Mouse (Mus musculus) intestine, embryonic 15.5 days (tissue): ENCODE measurements at regions not wholly inside any gene's neighbourhood (a gene's known extent, or its start where the extent isn't known, plus 50 kb on each side); places are given as distances from the start of the nearest gene placed in this dataset.

Source experiments
- ATAC-seq: fragments of 200-750 bp; cut with Nextera tagmentation; 2 replicates; pipeline ENCODE4 v1.8.0; 2017; ENCODE audit warnings: moderate TSS enrichment, moderate library complexity
- H3K27ac ChIP-seq: fragments of 300-500 bp; sonication (generic); 2 replicates; pipeline ENCODE4 v1.5.1; 2015; ENCODE audit warnings: mild to moderate bottlenecking, inconsistent platforms
- H3K27me3 ChIP-seq: fragments of 300-500 bp; sonication (generic); replicated peaks from 2 replicates; pipeline ENCODE4 v1.6.1; 2015; ENCODE audit warnings: inconsistent platforms
- H3K36me3 ChIP-seq: fragments of 300-500 bp; sonication (generic); 2 replicates; pipeline ENCODE4 v1.6.1; 2015; ENCODE audit warnings: inconsistent platforms
- H3K4me1 ChIP-seq: fragments of 300-500 bp; sonication (generic); replicated peaks from 2 replicates; pipeline ENCODE4 v1.6.1; 2015; ENCODE audit warnings: inconsistent platforms
- H3K4me2 ChIP-seq: fragments of 300-500 bp; sonication (generic); replicated peaks from 2 replicates; pipeline ENCODE4 v1.6.1; 2015; ENCODE audit warnings: mild to moderate bottlenecking, inconsistent platforms
- H3K4me3 ChIP-seq: fragments of 300-500 bp; sonication (generic); replicated peaks from 2 replicates; pipeline ENCODE4 v1.5.1; 2015; ENCODE audit warnings: inconsistent platforms
- H3K9ac ChIP-seq: fragments of 300-500 bp; sonication (generic); 2 replicates; pipeline ENCODE4 v1.6.1; 2015; ENCODE audit warnings: inconsistent platforms
- H3K9me3 ChIP-seq: fragments of 300-500 bp; sonication (generic); 2 replicates; pipeline ENCODE4 v1.6.1; 2016; ENCODE audit warnings: inconsistent platforms
- WGBS: fragments of 180-500 bp; shearing (Covaris S2); methylation state at CpG from one replicate; pipeline ENCODE4 v1.1.7; 2015; 5-methylcytosine and 5-hydroxymethylcytosine counted together

GRCm38 (mm10) chr15:26051415-26051814 lies 67.2 kb downstream of the Zfp622 start:
- H3K36me3 ChIP-seq, result no peaks in the 10 kb centered on the region
- 73% methylated on average over 2 of the region's 2 CpGs for WGBS
- no peaks in the 10 kb centered on the region for H3K4me1 ChIP-seq
- no peak overlapping the region for H3K4me3 ChIP-seq
- no peak overlapping the region for H3K27ac ChIP-seq
- no peak overlapping the region for H3K4me2 ChIP-seq
- no peak overlapping the region for H3K9ac ChIP-seq
- no peak for ATAC-seq
- H3K9me3 ChIP-seq, result no peaks in the 10 kb centered on the region
- no peaks in the 10 kb centered on the region for H3K27me3 ChIP-seq

GRCm38 (mm10) chr15:26052720-26053316 lies 68.7 kb downstream of the Zfp622 start:
- no peaks in the 10 kb centered on the region for H3K36me3 ChIP-seq
- H3K27me3 ChIP-seq, result no peaks in the 10 kb centered on the region
- no peak for ATAC-seq
- 62% methylated on average over 4 of the region's 4 CpGs for WGBS
- no peak overlapping the region for H3K27ac ChIP-seq
- H3K9me3 ChIP-seq, result no peaks in the 10 kb centered on the region
- no peak overlapping the region for H3K9ac ChIP-seq
- H3K4me1 ChIP-seq, result no peaks in the 10 kb centered on the region
- no peak overlapping the region for H3K4me2 ChIP-seq
- no peak overlapping the region for H3K4me3 ChIP-seq

GRCm38 (mm10) chr15:26058019-26058418 lies 73.9 kb downstream of the Zfp622 start:
- no peaks in the 10 kb centered on the region for H3K27me3 ChIP-seq
- ATAC-seq, result no peak

GRCm38 (mm10) chr15:26100199-26100598 lies 116.0 kb downstream of the Zfp622 start:
- no peaks in the 10 kb centered on the region for H3K36me3 ChIP-seq
- WGBS, result 68% methylated on average over 4 of the region's 4 CpGs
- no peak overlapping the region for H3K4me2 ChIP-seq
- ATAC-seq, result no peak
- no peak overlapping the region for H3K4me3 ChIP-seq
- H3K9ac ChIP-seq, result no peak overlapping the region
- H3K9me3 ChIP-seq, result no peaks in the 10 kb centered on the region
- H3K27me3 ChIP-seq, result no peaks in the 10 kb centered on the region
- H3K27ac ChIP-seq, result no peak overlapping the region
- no peaks in the 10 kb centered on the region for H3K4me1 ChIP-seq

More at GRCm38 (mm10) chr15:26058019-26058418, 73.9 kb downstream of the Zfp622 start:
- no peaks in the 10 kb centered on the region for H3K36me3 ChIP-seq
- no peak overlapping the region for H3K27ac ChIP-seq
- H3K4me2 ChIP-seq, result no peak overlapping the region
- WGBS, result 57% methylated on average over 3 of the region's 3 CpGs
- no peak overlapping the region for H3K9ac ChIP-seq
- H3K4me1 ChIP-seq, result no peaks in the 10 kb centered on the region
- H3K9me3 ChIP-seq, result no peaks in the 10 kb centered on the region
- no peak overlapping the region for H3K4me3 ChIP-seq

DNA sequence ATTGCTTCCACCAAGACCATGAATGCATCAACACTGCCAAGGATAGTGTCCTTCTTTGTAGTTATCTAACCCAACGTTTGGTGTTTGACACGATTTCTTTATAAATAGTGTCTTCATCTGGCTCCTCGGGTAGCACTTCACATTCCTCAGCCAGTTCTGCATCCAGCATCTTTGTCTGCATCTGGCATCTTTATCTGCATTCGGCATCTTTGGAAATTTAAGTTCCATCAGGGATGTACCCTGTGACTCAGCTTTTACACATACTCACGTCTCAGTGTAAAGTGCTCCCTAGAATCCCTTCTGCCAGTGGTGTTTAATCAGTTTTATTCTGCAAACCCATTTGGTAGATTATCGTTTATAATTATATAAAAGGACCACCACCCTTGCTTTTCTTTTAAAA lies 123.8 kb downstream of the Zfp622 start:
- no peak for ATAC-seq
- WGBS, result 79% methylated on average over 6 of the region's 6 CpGs

GRCm38 (mm10) chr15:26144197-26144596 lies 160.0 kb downstream of the Zfp622 start:
- H3K27me3 ChIP-seq, result no peaks in the 10 kb centered on the region
- no peaks in the 10 kb centered on the region for H3K9me3 ChIP-seq
- H3K4me1 ChIP-seq, result no peaks in the 10 kb centered on the region
- peak; percentile 47; the same call in 1 of the 2 replicates for ATAC-seq
- H3K4me3 ChIP-seq, result no peak overlapping the region
- no peaks in the 10 kb centered on the region for H3K36me3 ChIP-seq
- H3K9ac ChIP-seq, result no peak overlapping the region
- no peak overlapping the region for H3K27ac ChIP-seq
- WGBS, result 50% methylated on average over 2 of the region's 2 CpGs
- no peak overlapping the region for H3K4me2 ChIP-seq

More for the DNA sequence above, 123.8 kb downstream of the Zfp622 start:
- Histone ChIP-seq H3K27me3 (no peaks in the 10 kb centered on the region), H3K4me2 (no peak overlapping the region), H3K9ac (no peak overlapping the region), H3K4me1 (no peaks in the 10 kb centered on the region), H3K4me3 (no peak overlapping the region), H3K36me3 (no peaks in the 10 kb centered on the region), H3K27ac (no peak overlapping the region), H3K9me3 (no peaks in the 10 kb centered on the region)

DNA sequence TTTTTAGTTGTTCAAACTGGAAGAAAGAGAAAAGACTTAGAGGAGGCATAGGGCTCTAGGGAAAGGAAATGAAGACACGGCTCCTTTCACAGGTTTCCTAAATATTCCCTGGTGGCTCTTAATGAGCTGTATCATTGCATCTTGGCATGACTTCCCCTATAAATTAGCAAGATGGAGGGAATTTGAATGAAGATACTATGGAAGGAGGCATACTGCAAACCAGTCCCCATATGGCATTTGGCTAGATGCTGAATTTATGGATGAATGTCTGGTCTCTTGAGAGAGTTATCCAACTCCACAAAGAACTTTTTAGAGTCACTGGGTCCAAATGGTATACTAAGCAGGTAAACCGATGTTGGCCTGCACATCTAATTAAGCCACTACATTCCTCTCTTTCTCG lies 150.3 kb upstream of the March11 start:
- H3K4me2 ChIP-seq, result no peak overlapping the region
- H3K27ac ChIP-seq, result no peak overlapping the region
- H3K9me3 ChIP-seq, result no peaks in the 10 kb centered on the region
- WGBS, result 76% methylated on average over 3 of the region's 3 CpGs
- no peaks in the 10 kb centered on the region for H3K36me3 ChIP-seq
- H3K4me3 ChIP-seq, result no peak overlapping the region
- ATAC-seq, result no peak
- H3K27me3 ChIP-seq, result no peaks in the 10 kb centered on the region
- no peak overlapping the region for H3K9ac ChIP-seq
- no peaks in the 10 kb centered on the region for H3K4me1 ChIP-seq

GRCm38 (mm10) chr15:26184930-26185329 lies 123.9 kb upstream of the March11 start:
- H3K4me1 ChIP-seq, result no peaks in the 10 kb centered on the region
- H3K36me3 ChIP-seq, result no peaks in the 10 kb centered on the region
- no peak overlapping the region for H3K4me2 ChIP-seq
- H3K27ac ChIP-seq, result no peak overlapping the region
- no peaks in the 10 kb centered on the region for H3K9me3 ChIP-seq
- no peak for ATAC-seq
- WGBS, result 48% methylated on average over 3 of the region's 3 CpGs
- no peak overlapping the region for H3K9ac ChIP-seq
- no peak overlapping the region for H3K4me3 ChIP-seq
- no peaks in the 10 kb centered on the region for H3K27me3 ChIP-seq

GRCm38 (mm10) chr15:26195576-26195975 lies 113.3 kb upstream of the March11 start:
- Histone ChIP-seq H3K4me1 (no peaks in the 10 kb centered on the region), H3K27ac (no peak overlapping the region), H3K4me3 (no peak overlapping the region), H3K36me3 (no peaks in the 10 kb centered on the region), H3K9me3 (no peaks in the 10 kb centered on the region), H3K9ac (no peak overlapping the region), H3K4me2 (no peak overlapping the region), H3K27me3 (no peaks in the 10 kb centered on the region)
- no peak for ATAC-seq
- 86% methylated on average over 1 of the region's 1 CpGs for WGBS

- no peak for ATAC-seq
- H3K4me2 ChIP-seq, result no peak overlapping the region
- H3K27ac ChIP-seq, result no peak overlapping the region
- no peaks in the 10 kb centered on the region for H3K4me1 ChIP-seq
- no peaks in the 10 kb centered on the region for H3K36me3 ChIP-seq
- H3K27me3 ChIP-seq, result no peaks in the 10 kb centered on the region
- 66% methylated on average over 6 of the region's 6 CpGs for WGBS
- no peak overlapping the region for H3K9ac ChIP-seq
- no peak overlapping the region for H3K4me3 ChIP-seq
- no peaks in the 10 kb centered on the region for H3K9me3 ChIP-seq
These were observed 102.0 kb upstream of the March11 start for GRCm38 (mm10) chr15:26206837-26207236.

- WGBS, result 86% methylated on average over 3 of the region's 3 CpGs
- no peak overlapping the region for H3K27ac ChIP-seq
- no peaks in the 10 kb centered on the region for H3K36me3 ChIP-seq
- H3K4me3 ChIP-seq, result no peak overlapping the region
- no peaks in the 10 kb centered on the region for H3K9me3 ChIP-seq
- ATAC-seq, result no peak
- no peak overlapping the region for H3K9ac ChIP-seq
- no peak overlapping the region for H3K4me2 ChIP-seq
- no peaks in the 10 kb centered on the region for H3K4me1 ChIP-seq
- H3K27me3 ChIP-seq, result no peaks in the 10 kb centered on the region
These were observed 88.0 kb upstream of the March11 start for GRCm38 (mm10) chr15:26220855-26221254.

- no peak overlapping the region for H3K4me3 ChIP-seq
- no peaks in the 10 kb centered on the region for H3K4me1 ChIP-seq
- H3K9ac ChIP-seq, result no peak overlapping the region
- no peak for ATAC-seq
- WGBS, result 74% methylated on average over 4 of the region's 4 CpGs
- H3K36me3 ChIP-seq, result no peaks in the 10 kb centered on the region
- H3K4me2 ChIP-seq, result no peak overlapping the region
- no peak overlapping the region for H3K27ac ChIP-seq
- no peaks in the 10 kb centered on the region for H3K27me3 ChIP-seq
- no peaks in the 10 kb centered on the region for H3K9me3 ChIP-seq
These were observed 80.2 kb upstream of the March11 start for GRCm38 (mm10) chr15:26228646-26229045.
